Mouse (Mus musculus) forebrain, embryonic 16.5 days (tissue): ENCODE data around the gene Ylpm1. TPM values are rescaled to one million over a fixed set of nuclear protein-coding genes. Genes with fewer than 3 reads are reported as not detected.

Source experiments
- ATAC-seq: fragments of 200-750 bp; cut with Nextera tagmentation; 2 replicates; pipeline ENCODE4 v1.8.0; 2017; ENCODE audit warnings: mild to moderate bottlenecking, moderate library complexity
- H3K27ac ChIP-seq: fragments of 300-500 bp; sonication (generic); 2 replicates; pipeline ENCODE4 v1.5.1; 2014; ENCODE audit warnings: low read length, control low read depth
- H3K27me3 ChIP-seq: fragments of 300-500 bp; sonication (generic); replicated peaks from 2 replicates; pipeline ENCODE4 v1.6.1; 2014; ENCODE audit warnings: low read length; ENCODE audit not compliant: control insufficient read depth, insufficient read depth
- H3K36me3 ChIP-seq: fragments of 300-500 bp; sonication (generic); 2 replicates; pipeline ENCODE4 v1.6.1; 2014; ENCODE audit not compliant: control insufficient read depth, insufficient read depth
- H3K4me1 ChIP-seq: fragments of 300-500 bp; sonication (generic); replicated peaks from 2 replicates; pipeline ENCODE4 v1.6.1; 2014; ENCODE audit warnings: low read length; ENCODE audit not compliant: control insufficient read depth, insufficient read depth
- H3K4me2 ChIP-seq: fragments of 300-500 bp; sonication (generic); 2 replicates; pipeline ENCODE4 v1.6.1; 2014; ENCODE audit warnings: mild to moderate bottlenecking, low read length, control low read depth
- H3K4me3 ChIP-seq: fragments of 300-500 bp; sonication (generic); replicated peaks from 2 replicates; pipeline ENCODE4 v1.5.1; 2014; ENCODE audit warnings: mild to moderate bottlenecking, low read length, control low read depth
- H3K9ac ChIP-seq: fragments of 300-500 bp; sonication (generic); replicated peaks from 2 replicates; pipeline ENCODE4 v1.6.1; 2014; ENCODE audit warnings: low read depth, low read length, control low read depth
- H3K9me3 ChIP-seq: fragments of 300-500 bp; sonication (generic); 2 replicates; pipeline ENCODE4 v1.6.1; 2016; ENCODE audit warnings: low read length; ENCODE audit not compliant: control insufficient read depth
- WGBS: fragments of 180-500 bp; shearing (Covaris S2); extraction: QIAGEN DNeasy Blood & Tissue Kit; methylation state at CpG from one replicate; pipeline ENCODE4 v1.1.7; 2014; 5-methylcytosine and 5-hydroxymethylcytosine counted together
- polyA plus RNA-seq: library from polyadenylated mRNA; unstranded; fragments of >200 nt; fragmentation: Nextera tagmentation; extraction: Ambion mirVana; gene quantifications from 2 replicates; pipeline ENCODE4 v1.2.1, GENCODE M21; 2015

Ylpm1 gene
- polyA plus RNA-seq, 1 experiment from 2014 or later: 43.8 TPM

DNA sequence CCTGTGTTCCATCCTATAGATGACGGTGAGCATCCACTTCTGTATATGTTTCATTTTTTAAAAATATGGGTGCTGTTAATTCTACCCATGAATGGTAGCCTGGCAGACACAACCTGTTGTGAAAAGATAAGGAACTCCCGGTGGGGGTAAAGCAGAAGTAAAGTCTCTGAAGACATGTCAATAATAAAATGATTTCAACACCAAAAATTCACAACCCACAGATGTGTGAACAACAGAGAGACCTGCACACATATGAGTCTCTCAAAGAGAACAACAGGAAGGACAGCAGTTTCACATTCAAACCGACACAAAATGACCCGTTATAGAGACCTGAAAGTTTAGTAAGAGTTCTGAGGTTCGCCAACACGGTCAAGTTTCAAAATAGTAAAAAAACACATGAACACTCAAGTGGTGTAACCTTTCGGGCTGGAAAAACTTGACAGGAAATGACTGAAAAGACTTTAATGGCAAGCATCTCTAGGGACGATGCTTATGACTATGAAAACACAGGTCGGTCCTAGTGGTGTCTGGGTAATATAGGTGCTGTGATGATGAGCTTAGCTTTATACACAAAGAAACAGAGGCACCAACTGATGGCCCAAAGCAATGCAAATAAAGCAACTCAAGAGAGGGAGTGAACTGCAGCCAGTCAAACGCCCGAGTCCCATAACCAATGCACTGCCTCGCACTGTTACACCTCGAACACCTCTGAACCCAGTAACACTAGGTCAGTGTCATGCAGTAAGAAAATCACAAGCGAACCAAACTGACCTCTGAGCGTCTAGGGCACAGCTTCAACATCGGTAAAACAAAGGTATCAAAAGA lies 27.1 kb upstream of the Ylpm1 start:
- no peak overlapping the region for H3K9ac ChIP-seq

DNA sequence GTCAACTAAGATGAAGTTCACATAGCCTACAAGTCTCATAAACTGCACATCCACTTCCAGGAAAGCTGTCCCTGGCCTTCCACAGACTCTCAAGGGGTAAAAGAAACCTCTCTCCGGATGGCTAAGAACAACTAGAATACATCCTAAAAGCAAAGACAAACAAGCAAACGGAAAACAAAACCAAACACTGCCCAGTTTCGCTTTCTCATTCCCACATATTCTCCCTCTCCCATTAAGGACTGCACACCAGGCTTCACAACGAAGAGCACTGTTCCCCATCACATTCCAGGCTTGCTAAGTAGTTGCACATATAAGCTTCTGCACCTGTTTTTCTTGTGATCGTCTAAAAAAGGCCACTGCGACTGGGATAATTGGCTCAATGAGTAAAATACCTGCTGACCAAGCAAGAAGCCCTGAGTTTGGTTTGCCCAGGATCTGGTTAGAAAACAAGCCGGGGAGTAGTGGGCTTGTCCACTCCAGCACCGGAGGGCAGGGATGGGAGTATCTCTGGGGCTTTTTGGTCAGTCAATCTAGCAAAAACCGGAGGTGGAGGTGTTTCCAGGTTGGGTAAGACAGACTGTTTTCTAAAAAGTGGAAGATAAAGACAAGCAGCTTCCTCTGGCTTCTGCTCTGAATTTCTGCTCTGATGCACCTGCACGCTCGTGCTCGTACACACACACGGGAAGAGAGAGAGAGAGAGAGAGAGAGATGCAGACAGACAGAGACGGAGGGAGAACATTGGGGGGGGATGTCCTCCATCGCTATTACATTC lies 26.3 kb upstream of the Ylpm1 start:
- Histone ChIP-seq H3K4me1 (peaks cover 21% of the 10 kb centered on the region), H3K4me3 (peak overlapping the region; percentile 84), H3K36me3 (peaks cover 3% of the 10 kb centered on the region; the same call in 1 of the 2 replicates), H3K9ac (peak overlapping the region; percentile 73), H3K27ac (no peak overlapping the region), H3K4me2 (peak overlapping the region; percentile 99), H3K27me3 (no peaks in the 10 kb centered on the region), H3K9me3 (no peaks in the 10 kb centered on the region)
- 0 out of 2 replicates have a peak, but pooled peaks have one; percentile 6 for ATAC-seq
- WGBS: 27% methylated on average over 15 of the region's 15 CpGs

More for the DNA sequence above, 27.1 kb upstream of the Ylpm1 start:
- Histone ChIP-seq H3K27me3 (no peaks in the 10 kb centered on the region), H3K36me3 (no peaks in the 10 kb centered on the region), H3K4me3 (no peak overlapping the region), H3K27ac (no peak overlapping the region), H3K9me3 (no peaks in the 10 kb centered on the region), H3K4me1 (peaks cover 21% of the 10 kb centered on the region), H3K4me2 (peak overlapping the region; percentile 99)
- no peak for ATAC-seq
- 86% methylated on average over 16 of the region's 16 CpGs for WGBS

DNA sequence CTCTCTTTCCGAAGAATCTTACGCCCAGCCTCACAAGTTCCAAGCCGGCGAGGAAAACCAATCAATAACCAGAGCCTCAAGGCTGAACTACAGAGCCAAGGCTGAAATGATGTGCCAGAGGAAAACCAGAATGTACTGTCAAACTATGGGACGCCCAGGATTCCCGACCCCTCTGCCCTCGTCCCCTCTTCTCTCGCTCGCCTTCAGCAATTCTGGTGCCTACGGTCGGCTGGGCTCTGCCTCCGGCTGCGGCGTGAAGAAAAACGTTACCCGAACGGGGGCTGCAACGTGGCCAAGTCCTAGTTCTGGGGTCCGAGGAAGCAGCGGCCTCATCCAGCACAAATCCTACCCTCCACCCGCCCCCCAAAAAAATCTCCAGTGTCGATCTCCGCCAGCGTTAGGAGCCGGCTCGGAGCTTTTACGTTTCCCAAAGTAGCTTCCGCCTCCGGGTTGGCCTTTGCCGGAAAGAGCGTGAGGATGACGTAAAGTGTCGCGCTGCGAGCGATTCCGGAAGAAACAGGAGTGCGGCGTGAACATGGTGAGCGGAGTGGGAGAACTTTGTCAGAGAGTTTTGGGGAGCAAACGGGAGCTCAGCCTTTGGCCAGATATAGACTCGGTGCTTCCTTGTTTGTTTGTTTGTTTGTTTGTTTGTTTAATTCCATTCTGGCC lies 25.6 kb upstream of the Ylpm1 start, which contains the start of the genes Fcf1 and Arel1:
TSS of gene Fcf1 (plus strand) at position 470 of the 669 bp plus-strand sequence.
TSS of gene Arel1 (minus strand) at position 473 of the 669 bp plus-strand sequence.
- H3K9ac ChIP-seq: peak within 1 kb of the TSS; percentile 73
- peak within 1 kb of the TSS; percentile 99 for H3K4me2 ChIP-seq
- no peaks in the 10 kb centered on the region for H3K9me3 ChIP-seq
- H3K4me3 ChIP-seq: peak within 1 kb of the TSS; percentile 84
- peak within 1 kb of the TSS; percentile 10; the same call in 1 of the 2 replicates for H3K27ac ChIP-seq
- ATAC-seq: peak; percentile 90
- H3K27me3 ChIP-seq: no peaks in the 10 kb centered on the region
- H3K4me1 ChIP-seq: peaks cover 21% of the 10 kb centered on the region
- under 1% methylated on average over 42 of the region's 42 CpGs for WGBS
- peaks cover 5% of the 10 kb centered on the region; the same call in 1 of the 2 replicates for H3K36me3 ChIP-seq

DNA sequence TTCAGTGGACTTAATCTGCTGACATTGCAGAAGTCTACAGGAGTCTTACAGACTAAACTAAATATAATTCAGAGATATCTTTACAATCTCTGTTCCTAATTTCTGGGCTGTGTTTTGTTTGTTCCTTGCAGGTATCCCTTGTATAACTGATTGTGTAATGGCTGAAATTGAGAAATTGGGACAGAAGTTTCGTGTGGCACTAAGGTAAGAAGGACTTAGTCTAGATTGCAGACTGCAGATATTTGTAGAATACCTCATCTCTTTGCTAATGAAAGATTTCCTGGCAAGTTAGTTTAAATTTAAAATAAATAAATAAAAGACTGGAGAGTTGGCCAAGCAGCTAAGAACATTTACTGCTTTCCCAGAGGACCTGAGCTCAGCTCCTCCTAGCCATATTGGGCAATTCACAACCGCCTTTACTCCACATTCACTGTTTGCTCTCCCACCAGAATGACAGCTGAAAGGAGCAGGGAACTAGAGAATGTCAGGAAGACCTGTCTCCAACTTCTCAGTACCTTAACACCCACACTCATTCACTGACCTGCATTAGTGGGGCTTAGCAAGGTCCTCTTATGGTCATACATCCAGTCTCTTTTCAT lies 16.8 kb upstream of the Ylpm1 start:
- H3K4me2 ChIP-seq: no peak overlapping the region
- H3K27me3 ChIP-seq: no peaks in the 10 kb centered on the region
- no peaks in the 10 kb centered on the region for H3K4me1 ChIP-seq
- no peaks in the 10 kb centered on the region for H3K9me3 ChIP-seq
- no peak overlapping the region for H3K4me3 ChIP-seq
- H3K36me3 ChIP-seq: peaks cover 33% of the 10 kb centered on the region
- ATAC-seq: no peak
- H3K27ac ChIP-seq: no peak overlapping the region
- no peak overlapping the region for H3K9ac ChIP-seq
- 93% methylated on average over 2 of the region's 2 CpGs for WGBS

DNA sequence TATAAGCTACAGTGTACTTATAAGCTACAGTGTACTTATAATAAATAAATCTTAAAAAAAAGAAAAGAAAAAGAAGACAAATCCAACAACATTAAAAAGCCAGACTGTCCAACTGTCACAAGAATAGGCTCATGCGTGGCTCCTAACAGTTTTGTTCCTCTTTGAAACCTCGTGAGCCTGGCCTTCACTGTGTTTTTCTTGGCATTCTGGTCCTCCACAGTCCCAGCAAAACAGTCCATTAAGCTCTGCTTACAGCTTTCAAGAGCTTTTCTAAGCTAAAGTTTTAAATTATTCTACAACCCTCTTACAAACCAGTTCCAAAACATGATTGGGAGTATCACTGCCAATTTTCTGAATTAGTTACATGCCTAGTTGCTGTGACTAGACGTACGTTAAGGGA lies 6.7 kb upstream of the Ylpm1 start:
- no peak overlapping the region for H3K4me2 ChIP-seq
- 0 out of 2 replicates have a peak, but pooled peaks cover 3% of the 10 kb centered on the region for H3K36me3 ChIP-seq
- no peaks in the 10 kb centered on the region for H3K9me3 ChIP-seq
- 73% methylated on average over 4 of the region's 4 CpGs for WGBS
- H3K4me3 ChIP-seq: no peak overlapping the region
- no peak for ATAC-seq
- H3K27ac ChIP-seq: no peak overlapping the region
- H3K27me3 ChIP-seq: no peaks in the 10 kb centered on the region
- no peaks in the 10 kb centered on the region for H3K4me1 ChIP-seq
- H3K9ac ChIP-seq: no peak overlapping the region

DNA sequence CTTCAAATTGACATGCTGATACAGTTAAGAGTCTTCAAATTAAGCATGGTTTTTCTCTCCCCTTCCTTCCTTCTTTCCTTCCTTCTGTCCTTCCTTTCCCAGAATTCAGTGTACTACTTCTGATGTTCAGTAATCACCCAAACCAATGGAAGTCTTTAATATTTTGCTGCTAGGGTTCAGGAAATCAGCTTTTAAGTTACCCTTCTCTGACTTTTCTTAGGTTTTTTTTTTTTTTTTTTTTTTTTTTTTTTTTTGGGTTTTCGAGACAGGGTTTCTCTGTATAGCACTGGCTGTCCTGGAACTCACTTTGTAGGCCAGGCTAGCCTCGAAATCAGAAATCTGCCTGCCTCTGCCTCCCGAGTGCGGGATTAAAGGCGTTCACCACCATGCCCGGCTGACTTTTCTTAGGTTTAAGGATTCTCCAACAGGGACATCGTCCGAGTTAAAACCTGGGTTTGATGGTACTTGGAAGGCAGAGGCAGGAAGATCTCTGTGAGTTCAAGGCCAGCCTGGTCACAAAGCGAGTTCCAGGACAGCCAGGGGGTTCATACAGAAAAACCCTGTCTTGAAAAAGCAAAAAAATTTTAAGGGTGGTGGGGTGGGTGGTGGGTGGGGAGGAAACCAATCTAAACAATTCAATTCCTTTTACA lies 884 bp upstream of the Ylpm1 start:
- Histone ChIP-seq H3K9me3 (no peaks in the 10 kb centered on the region), H3K4me2 (peak overlapping the region; percentile 35), H3K27me3 (no peaks in the 10 kb centered on the region), H3K4me3 (peak overlapping the region; percentile 98), H3K9ac (no peak overlapping the region), H3K4me1 (peaks cover 25% of the 10 kb centered on the region), H3K36me3 (no peaks in the 10 kb centered on the region), H3K27ac (no peak overlapping the region)
- WGBS: 95% methylated on average over 8 of the region's 9 CpGs
- no peak for ATAC-seq

DNA sequence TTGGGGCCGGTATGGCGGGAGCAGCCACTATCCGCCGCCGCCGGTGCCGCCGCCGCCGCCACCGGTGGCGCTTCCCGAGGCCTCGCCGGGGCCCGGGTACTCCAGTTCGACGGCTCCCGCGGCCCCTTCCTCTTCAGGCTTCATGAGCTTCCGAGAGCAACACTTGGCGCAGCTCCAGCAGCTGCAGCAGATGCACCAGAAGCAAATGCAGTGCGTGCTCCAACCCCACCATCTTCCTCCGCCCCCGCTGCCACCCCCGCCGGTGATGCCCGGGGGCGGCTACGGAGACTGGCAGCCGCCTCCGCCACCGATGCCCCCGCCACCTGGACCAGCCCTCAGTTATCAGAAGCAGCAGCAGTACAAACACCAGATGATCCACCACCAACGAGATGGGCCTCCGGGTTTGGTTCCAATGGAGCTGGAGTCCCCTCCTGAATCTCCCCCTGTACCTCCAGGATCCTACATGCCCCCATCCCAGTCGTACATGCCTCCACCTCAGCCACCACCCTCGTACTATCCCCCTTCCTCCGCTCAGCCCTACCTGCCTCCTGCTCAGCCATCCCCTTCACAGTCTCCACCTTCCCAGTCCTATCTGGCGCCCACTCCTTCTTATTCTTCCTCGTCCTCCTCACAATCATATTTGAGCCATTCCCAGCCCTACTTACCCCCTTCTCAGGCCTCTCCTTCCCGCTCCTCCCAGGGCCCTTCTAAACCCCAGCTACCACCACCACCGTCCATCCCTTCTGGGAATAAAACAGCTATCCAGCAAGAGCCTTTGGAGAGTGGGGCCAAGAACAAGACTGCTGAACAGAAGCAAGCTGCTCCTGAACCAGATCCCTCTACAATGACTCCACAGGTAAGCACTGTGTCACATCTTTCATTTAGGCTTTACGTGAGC lies 629 bp downstream of the Ylpm1 start:
- Histone ChIP-seq H3K27ac (peak overlapping the region; percentile 93), H3K27me3 (no peaks in the 10 kb centered on the region), H3K4me2 (peak overlapping the region; percentile 97), H3K9ac (peak overlapping the region; percentile 98), H3K4me3 (peak overlapping the region; percentile 98), H3K9me3 (no peaks in the 10 kb centered on the region), H3K4me1 (peaks cover 27% of the 10 kb centered on the region), H3K36me3 (no peaks in the 10 kb centered on the region)
- under 1% methylated on average over 44 of the region's 44 CpGs for WGBS
- ATAC-seq: peak; percentile 53

DNA sequence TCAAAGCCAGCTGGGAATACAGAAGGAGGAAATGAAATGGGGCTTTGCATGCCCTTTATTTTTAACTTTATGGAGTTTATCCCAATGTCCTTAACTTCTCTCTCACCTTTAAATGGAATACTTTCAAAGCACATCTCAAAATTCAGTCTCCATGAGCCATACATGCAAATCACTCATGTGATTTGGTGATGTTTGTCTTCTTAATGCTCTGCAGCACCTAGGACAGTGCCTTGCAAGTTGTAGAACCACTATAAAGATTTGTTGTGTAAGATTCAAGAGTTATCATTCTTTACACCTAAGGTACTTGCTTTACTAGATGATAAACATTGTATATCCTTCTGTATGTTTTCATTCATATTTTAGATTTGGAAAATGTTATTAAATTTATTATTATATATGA lies 2.9 kb downstream of the Ylpm1 start:
- peak overlapping the region; percentile 97 for H3K4me2 ChIP-seq
- no peak overlapping the region for H3K9ac ChIP-seq
- peak overlapping the region; percentile 98 for H3K4me3 ChIP-seq
- no peaks in the 10 kb centered on the region for H3K9me3 ChIP-seq
- no peak for ATAC-seq
- H3K4me1 ChIP-seq: peaks cover 27% of the 10 kb centered on the region
- no peaks in the 10 kb centered on the region; the same call in 1 of the 2 replicates for H3K36me3 ChIP-seq
- no peaks in the 10 kb centered on the region for H3K27me3 ChIP-seq
- no peak overlapping the region for H3K27ac ChIP-seq
